Mouse (Mus musculus) cerebellum, adult 2 months (tissue): ENCODE measurements around the gene Atxn1.

Source experiments
- CTCF ChIP-seq: fragments of 200-500 bp; IDR thresholded peaks from 2 replicates; pipeline ENCODE4 v1.5.1; 2011; ENCODE audit warnings: low read depth, mild to moderate bottlenecking, control low read depth, low read length, moderate library complexity, borderline replicate concordance; ENCODE audit not compliant: insufficient read depth
- POLR2A ChIP-seq: fragments of 200-500 bp; IDR thresholded peaks from 2 replicates; pipeline ENCODE4 v1.6.1; 2011; ENCODE audit warnings: low read length, control low read depth, borderline replicate concordance; ENCODE audit not compliant: insufficient read depth

DNA sequence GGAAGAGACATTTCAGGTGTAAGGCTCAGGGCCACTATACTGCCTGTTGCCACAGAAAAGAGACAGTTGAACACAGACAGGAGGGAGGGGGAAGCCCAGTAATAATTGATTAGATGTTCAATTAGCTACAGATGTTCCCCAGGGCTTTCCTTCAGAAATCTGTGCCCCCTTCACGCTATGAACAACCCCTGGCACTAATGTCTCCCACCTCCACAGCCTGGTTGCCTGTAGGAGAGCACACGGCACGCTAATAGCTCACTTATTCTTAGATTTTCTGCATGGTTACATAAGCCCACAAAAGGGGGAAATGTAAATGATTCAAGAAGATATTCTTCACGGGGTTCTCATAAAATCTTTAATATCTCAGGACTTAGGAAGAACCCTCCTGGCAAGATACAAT lies 355.3 kb downstream of the Atxn1 start:
- TF ChIP-seq CTCF (no peak), POLR2A (no peak)
